In the genomic region with DNA sequence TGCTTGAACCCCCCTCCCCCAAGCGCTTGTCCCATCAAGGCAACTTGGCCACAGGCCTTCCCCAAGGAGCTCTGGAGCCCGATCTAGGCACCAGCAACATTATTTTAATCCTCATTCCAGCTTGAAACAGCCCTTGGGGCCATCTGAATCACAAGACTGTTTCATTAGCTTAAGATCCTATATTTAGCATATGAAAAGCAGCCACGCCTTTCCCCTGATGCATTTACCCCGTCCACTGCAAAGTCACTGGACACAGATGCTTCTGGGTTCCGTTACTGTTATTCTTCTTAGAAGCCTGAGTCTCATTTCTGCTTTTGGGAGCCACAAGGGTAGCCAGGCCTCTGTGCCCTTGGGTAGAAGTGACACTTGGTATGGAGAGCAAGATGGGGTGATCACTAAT, we compare ENCODE assay signal across 22 mouse cellular contexts. TPM values are rescaled to one million over a fixed set of nuclear protein-coding genes. Genes with fewer than 3 reads are reported as not detected.
DNase-seq lines count a peak whose midpoint lies in the region; ATAC-seq lines count a peak whose summit lies in the region.
"Had no signal": no experiment of that assay in that cellular context is flagged by ENCODE, and none has a peak within 500 bp of the region (broad histone marks: within the 10 kb centered on the region; RNA-seq: fewer than 3 reads in every experiment).

No protein-coding gene starts in this region.

- peaks cover 9% of the 10 kb centered on the region for H3K4me1 ChIP-seq in forebrain, embryonic 13.5 days
- no peaks in the 10 kb centered on the region for H3K4me1 ChIP-seq in forebrain, embryonic 11.5 days (replicated peaks; ENCODE audit: control insufficient read depth, insufficient read depth, low read length)
- H3K4me1 ChIP-seq in midbrain, embryonic 14.5 days (ENCODE audit: control insufficient read depth, insufficient read depth, low read length), result peaks cover 6% of the 10 kb centered on the region; the same call in 1 of the 2 replicates
- H3K4me1 ChIP-seq in midbrain, embryonic 10.5 days, result peaks cover 10% of the 10 kb centered on the region; the same call in 1 of the 2 replicates
- H3K4me1 ChIP-seq: heart, embryonic 10.5 days; intestine, embryonic 15.5 days had no signal

- H3K27me3 ChIP-seq in forebrain, embryonic 13.5 days, result no peaks in the 10 kb centered on the region
- H3K27me3 ChIP-seq in forebrain, embryonic 11.5 days (ENCODE audit: control insufficient read depth, insufficient read depth, low read length), result no peaks in the 10 kb centered on the region
- no peaks in the 10 kb centered on the region for H3K27me3 ChIP-seq in midbrain, embryonic 14.5 days (ENCODE audit: control insufficient read depth, insufficient read depth, low read length)
- no peaks in the 10 kb centered on the region for H3K27me3 ChIP-seq in midbrain, embryonic 10.5 days (ENCODE audit: low read depth, poor library complexity, severe bottlenecking)
- H3K27me3 ChIP-seq: hindbrain, embryonic 12.5 days; intestine, embryonic 15.5 days had no signal

- no peak for ATAC-seq in forebrain, embryonic 13.5 days
- no peak for ATAC-seq in forebrain, embryonic 11.5 days (replicated peaks; ENCODE audit: low FRiP score)
- no peak for ATAC-seq in midbrain, embryonic 14.5 days (ENCODE audit: low FRiP score, low TSS enrichment)
- peak; percentile 68 for ATAC-seq in megakaryocyte, adult 5-6 weeks (ENCODE audit: poor library complexity, severe bottlenecking)
- ATAC-seq: forebrain, postnatal 0 days; intestine, embryonic 15.5 days had no signal

- 44% methylated on average over 5 of the region's 5 CpGs for WGBS in forebrain, embryonic 13.5 days
- WGBS in forebrain, embryonic 11.5 days, result 58% methylated on average over 5 of the region's 5 CpGs
- WGBS in midbrain, embryonic 14.5 days, result 30% methylated on average over 5 of the region's 5 CpGs
- WGBS in midbrain, embryonic 10.5 days, result 64% methylated on average over 5 of the region's 5 CpGs

- H3K9ac ChIP-seq in forebrain, embryonic 13.5 days, result peak overlapping the region; percentile 34; the same call in 1 of the 2 replicates
- no peak overlapping the region for H3K9ac ChIP-seq in forebrain, embryonic 11.5 days (ENCODE audit: low read length)
- no peak overlapping the region for H3K9ac ChIP-seq in midbrain, embryonic 14.5 days (replicated peaks; ENCODE audit: low read length)
- H3K9ac ChIP-seq: forebrain, postnatal 0 days; hindbrain, embryonic 12.5 days; intestine, embryonic 15.5 days had no signal

- H3K4me2 ChIP-seq in forebrain, embryonic 13.5 days, result no peak overlapping the region
- H3K4me2 ChIP-seq in forebrain, embryonic 11.5 days (ENCODE audit: low read depth, low read length, severe bottlenecking), result no peak overlapping the region
- no peak overlapping the region for H3K4me2 ChIP-seq in midbrain, embryonic 14.5 days (ENCODE audit: low read length)
- H3K4me2 ChIP-seq: hindbrain, embryonic 12.5 days; intestine, embryonic 15.5 days had no signal

- no peak overlapping the region for H3K27ac ChIP-seq in forebrain, embryonic 13.5 days
- no peak overlapping the region for H3K27ac ChIP-seq in forebrain, embryonic 11.5 days (ENCODE audit: low read depth, low read length)
- H3K27ac ChIP-seq in midbrain, embryonic 14.5 days (replicated peaks; ENCODE audit: low read depth, low read length), result no peak overlapping the region
- H3K27ac ChIP-seq in midbrain, embryonic 10.5 days (replicated peaks), result no peak overlapping the region
- H3K27ac ChIP-seq: embryonic facial prominence, embryonic 10.5 days; heart, embryonic 10.5 days; hindbrain, embryonic 12.5 days; intestine, embryonic 15.5 days had no signal

- H3K4me3 ChIP-seq in forebrain, embryonic 13.5 days, result no peak overlapping the region
- H3K4me3 ChIP-seq in forebrain, embryonic 11.5 days (ENCODE audit: low read depth, low read length), result no peak overlapping the region
- H3K4me3 ChIP-seq in midbrain, embryonic 14.5 days (replicated peaks; ENCODE audit: low read depth, low read length), result no peak overlapping the region
- H3K4me3 ChIP-seq in midbrain, embryonic 10.5 days, result no peak overlapping the region
- H3K4me3 ChIP-seq: embryonic facial prominence, embryonic 10.5 days; heart, embryonic 10.5 days; hindbrain, embryonic 12.5 days; intestine, embryonic 15.5 days had no signal

- H3K36me3 ChIP-seq in forebrain, embryonic 13.5 days (ENCODE audit: poor library complexity, severe bottlenecking), result no peaks in the 10 kb centered on the region
- H3K36me3 ChIP-seq in forebrain, embryonic 11.5 days (ENCODE audit: control insufficient read depth, insufficient read depth, low read length), result no peaks in the 10 kb centered on the region
- no peaks in the 10 kb centered on the region for H3K36me3 ChIP-seq in midbrain, embryonic 14.5 days (ENCODE audit: control insufficient read depth, insufficient read depth, low read length)
- no peaks in the 10 kb centered on the region for H3K36me3 ChIP-seq in midbrain, embryonic 10.5 days
- H3K36me3 ChIP-seq: embryonic facial prominence, embryonic 10.5 days; G1E; heart, embryonic 10.5 days; hindbrain, embryonic 12.5 days; intestine, embryonic 15.5 days had no signal

- no peak for DNase-seq in forebrain, embryonic 11.5 days (ENCODE audit: low spot score)
- peak; percentile 15 for DNase-seq in midbrain, embryonic 14.5 days
- no peak for DNase-seq in midbrain, embryonic 10.5 days (ENCODE audit: low spot score)
- DNase-seq in NIH3T3 (ENCODE audit: low read depth), result peak; percentile 33
- no peak for DNase-seq in thymus, postnatal 25 days
- no peak for DNase-seq in kidney, postnatal 10 days
- DNase-seq: adrenal gland, adult 2 months; adrenal gland, postnatal 25 days; cerebellum, adult 18-20 months; cerebellum, adult 9-11 months; cerebellum, postnatal 36 days; forebrain, postnatal 0 days; gastrocnemius, postnatal 36 days; heart, postnatal 10 days; heart, postnatal 4 days had no signal

- no peaks in the 10 kb centered on the region for H3K9me3 ChIP-seq in forebrain, embryonic 13.5 days (replicated peaks)
- H3K9me3 ChIP-seq in forebrain, embryonic 11.5 days (ENCODE audit: control insufficient read depth, low read length), result no peaks in the 10 kb centered on the region
- no peaks in the 10 kb centered on the region for H3K9me3 ChIP-seq in midbrain, embryonic 14.5 days (ENCODE audit: control insufficient read depth, low read length)
- no peaks in the 10 kb centered on the region for H3K9me3 ChIP-seq in midbrain, embryonic 10.5 days (replicated peaks)
- H3K9me3 ChIP-seq: embryonic facial prominence, embryonic 10.5 days; G1E; heart, embryonic 10.5 days; hindbrain, embryonic 12.5 days; intestine, embryonic 15.5 days had no signal

RNA-seq across cellular contexts. Expression of a gene that starts 41.6 kb away (rescaled TPM):
- polyA plus RNA-seq in forebrain, embryonic 13.5 days (2015; fragmentation: Nextera tagmentation; extraction: Ambion mirVana), result 38.5 and 41.4 TPM in 2 replicates
- 30.4 and 32.5 TPM in 2 replicates for polyA plus RNA-seq in forebrain, embryonic 11.5 days (2014; fragmentation: Nextera tagmentation; extraction: Ambion mirVana)
- 64.6 and 81.8 TPM in 2 replicates for polyA plus RNA-seq in midbrain, embryonic 14.5 days (2014; fragmentation: Nextera tagmentation; extraction: Ambion mirVana)
- polyA plus RNA-seq in midbrain, embryonic 10.5 days (2016; fragmentation: Nextera tagmentation; extraction: Ambion mirVana), result 21.6 and 34.3 TPM in 2 replicates
- total RNA-seq in megakaryocyte, adult 5-6 weeks (2015), result 2.6 and 2.7 TPM in 2 replicates
- total RNA-seq in megakaryocyte, adult 5-6 weeks (2017), result 2.0 and 3.1 TPM in 2 replicates
- polyA plus RNA-seq: G1E had no signal

Comparison
In these comparisons a context has a peak if more than half of its experiments do, and no peak if none do; other contexts are left out.
1. DNase-seq: peak in midbrain, embryonic 14.5 days (single experiment) and NIH3T3 (single experiment); none in forebrain, embryonic 11.5 days (single experiment), midbrain, embryonic 10.5 days (single experiment), thymus, postnatal 25 days (single experiment) and kidney, postnatal 10 days (single experiment).